Mouse (Mus musculus): ENCODE measurements around the gene Fbxo24. TPM values are rescaled to one million over a fixed set of nuclear protein-coding genes. Genes with fewer than 3 reads are reported as not detected.
"Not testable (repeated sequence)": the region's sequence is repeated elsewhere in the genome, so short reads cannot be mapped to it uniquely, and the experiment has no call there.

Fbxo24 gene
- total and polyA plus RNA-seq, 3 experiments, result 0.13 to 0.24 TPM; not detected in 1

GRCm38 (mm10) chr5:137615347-137615746 is 13.5 kb downstream of the Fbxo24 start:
- in situ Hi-C loops (cut with MboI; ENCODE audit: low pct_ligation_motif_present, low pct_unique_long_range_greater_than_20kb, low sequenced_read_pairs), result no loop called here
- Histone ChIP-seq H3K4me1 (ENCODE audit: control insufficient read depth in 1 of 2, insufficient read depth in 2 of 2) (peaks cover 0 to 8% of the 10 kb centered on the region in 2 experiments; a peak in 2 of 4 replicates), H3K4me2 (ENCODE audit: insufficient read depth, low read depth, poor library complexity, severe bottlenecking) (no peak overlapping the region), H3K27ac (ENCODE audit: insufficient read depth, low read depth) (no peak overlapping the region), H3K27me3 (replicated peaks) (peaks cover 1% of the 10 kb centered on the region), H3K36me3 (replicated peaks in 1 of 2; ENCODE audit: control insufficient read depth in 1 of 2, insufficient read depth in 1 of 2, low read length in 1 of 2) (peaks cover 0 to 2% of the 10 kb centered on the region in 2 experiments), H3K9ac (ENCODE audit: insufficient read depth, low read depth) (no peak overlapping the region), H3K4me3 (replicated peaks in 1 of 3; ENCODE audit: low read depth in 2 of 3, low read length in 2 of 3, poor library complexity in 1 of 3) (no peak overlapping the region), H3K9me3 (replicated peaks; ENCODE audit: low read length) (no peaks in the 10 kb centered on the region), H3K79me2 (replicated peaks; ENCODE audit: control insufficient read depth, extremely low read depth, insufficient read depth, poor library complexity, severe bottlenecking) (no peaks in the 10 kb centered on the region)
- dilution Hi-C loops (cut with MboI; ENCODE audit: extremely low pct_ligation_motif_present, extremely low pct_unique_long_range_greater_than_20kb, low sequenced_read_pairs), result no loop called here
- TF ChIP-seq PAX5 (IDR thresholded peaks at IDR 0.05; ENCODE audit: low read length) (no peak), JUN (IDR thresholded peaks at IDR 0.05; ENCODE audit: insufficient read depth, low read depth, low read length) (no peak), ELF1 (IDR thresholded peaks at IDR 0.05; ENCODE audit: low read depth, low read length) (no peak), ZKSCAN1 (IDR thresholded peaks at IDR 0.05; ENCODE audit: borderline replicate concordance, low read depth, low read length) (no peak), CHD2 (IDR thresholded peaks at IDR 0.05; ENCODE audit: low read length) (no peak), GABPA (IDR thresholded peaks at IDR 0.05; ENCODE audit: insufficient replicate concordance, low read depth, low read length) (no peak), USF1 (IDR thresholded peaks at IDR 0.05; ENCODE audit: low read depth, low read length) (no peak), ZC3H11A (IDR thresholded peaks at IDR 0.05; ENCODE audit: low read depth, low read length) (no peak), MXI1 (IDR thresholded peaks at IDR 0.05; ENCODE audit: low read depth, low read length) (no peak), USF2 (conservative IDR thresholded peaks at IDR 0.05; ENCODE audit: low read depth, low read length) (no peak), HCFC1 (IDR thresholded peaks at IDR 0.05; ENCODE audit: low read depth, low read length) (no peak), RCOR1 (conservative IDR thresholded peaks at IDR 0.05; ENCODE audit: low read depth, low read length) (no peak), KAT2A (IDR thresholded peaks at IDR 0.05; ENCODE audit: insufficient replicate concordance, low read length) (no peak), NRF1 (IDR thresholded peaks at IDR 0.05; ENCODE audit: low read depth, low read length) (no peak), EP300 (IDR thresholded peaks at IDR 0.05; ENCODE audit: low read length) (no peak), E2F4 (IDR thresholded peaks at IDR 0.05; ENCODE audit: insufficient replicate concordance, low read depth, low read length) (no peak), NELFE (IDR thresholded peaks at IDR 0.05; ENCODE audit: low read depth, low read length) (no peak)
- DNase-seq (ENCODE audit: extremely low read depth), result no peak

- DNase-seq (ENCODE audit: extremely low read depth); in situ Hi-C loops (cut with MboI; ENCODE audit: low pct_ligation_motif_present, low pct_unique_long_range_greater_than_20kb, low sequenced_read_pairs); H3K27me3 ChIP-seq (replicated peaks); H3K4me2 ChIP-seq (ENCODE audit: insufficient read depth, low read depth, poor library complexity, severe bottlenecking); H3K36me3 ChIP-seq (replicated peaks in 1 of 2; ENCODE audit: control insufficient read depth in 1 of 2, insufficient read depth in 1 of 2, low read length in 1 of 2); H3K9me3 ChIP-seq (replicated peaks; ENCODE audit: low read length); H3K79me2 ChIP-seq (replicated peaks; ENCODE audit: control insufficient read depth, extremely low read depth, insufficient read depth, poor library complexity, severe bottlenecking); dilution Hi-C loops (cut with MboI; ENCODE audit: extremely low pct_ligation_motif_present, extremely low pct_unique_long_range_greater_than_20kb, low sequenced_read_pairs); H3K9ac ChIP-seq (ENCODE audit: insufficient read depth, low read depth); H3K27ac ChIP-seq (ENCODE audit: insufficient read depth, low read depth); H3K4me3 ChIP-seq (replicated peaks in 1 of 3; ENCODE audit: low read depth in 2 of 3, low read length in 2 of 3, poor library complexity in 1 of 3): not testable (repeated sequence)
- H3K4me1 ChIP-seq (ENCODE audit: control insufficient read depth in 1 of 2, insufficient read depth in 2 of 2), result peaks cover 0 to 11% of the 10 kb centered on the region in 2 experiments; a peak in 2 of 4 replicates
- 0 out of 2 replicates have a peak, but pooled peaks have one; percentile 31 for TF ChIP-seq MYC (IDR thresholded peaks at IDR 0.05; ENCODE audit: low read depth, low read length)
- TF ChIP-seq CTCF (conservative IDR thresholded peaks at IDR 0.05 in 1 of 2, IDR thresholded peaks at IDR 0.05 in 1 of 2; ENCODE audit: low read depth in 2 of 2, low read length in 2 of 2), result peak in 1 of 2 experiments; percentile 43; a peak in 2 of 4 replicates
Observed at GRCm38 (mm10) chr5:137614921-137615320, 13.9 kb downstream of the Fbxo24 start.

Data from CH12.LX (cell line).